Mouse (Mus musculus) myocyte (in vitro differentiated cells): ENCODE data around the gene Ogg1. TPM values are rescaled to one million over a fixed set of nuclear protein-coding genes. Genes with fewer than 3 reads are reported as not detected.
A peak's percentile ranks its signal among the peaks of the same experiment; 100 is the strongest.

Source experiments
- H3K27me3 ChIP-seq: one replicate; pipeline ENCODE4 v1.6.1; 2011; ENCODE audit not compliant: control insufficient read depth, insufficient read depth, insufficient read length
- H3K36me3 ChIP-seq: one replicate; pipeline ENCODE4 v1.6.1; 2011; ENCODE audit not compliant: control insufficient read depth, insufficient read depth
- H3K4me2 ChIP-seq: one replicate; pipeline ENCODE4 v1.6.1; 2011; ENCODE audit warnings: low read depth, control low read depth
- H3K4me3 ChIP-seq: one replicate; pipeline ENCODE4 v1.5.1; 2011; ENCODE audit warnings: mild to moderate bottlenecking, control low read depth, moderate library complexity
- H3K79me2 ChIP-seq: one replicate; pipeline ENCODE4 v1.6.1; 2011; ENCODE audit not compliant: control insufficient read depth, insufficient read depth
- H3ac ChIP-seq: one replicate; pipeline ENCODE4 v1.6.1; 2011; ENCODE audit not compliant: control insufficient read depth, insufficient read length
- CEBPB ChIP-seq: IDR thresholded peaks from 2 replicates; pipeline ENCODE4 v1.6.1; 2011; ENCODE audit warnings: mild to moderate bottlenecking, moderate library complexity; ENCODE audit not compliant: poor library complexity, insufficient read depth, severe bottlenecking
- E2F4 ChIP-seq: IDR thresholded peaks from one replicate; pipeline ENCODE4 v1.6.1; 2011; ENCODE audit warnings: mild to moderate bottlenecking, control low read depth, moderate library complexity; ENCODE audit not compliant: insufficient read depth
- MAX ChIP-seq: IDR thresholded peaks from one replicate; pipeline ENCODE4 v1.6.1; 2011; ENCODE audit warnings: low read depth, mild to moderate bottlenecking, control low read depth
- MYOD1 ChIP-seq, 3 experiments: IDR thresholded peaks; one replicate each; pipeline ENCODE4 v1.6.1; 2011; ENCODE audit warnings: control low read depth in 2 of 3, low read depth in 2 of 3, mild to moderate bottlenecking in 2 of 3, moderate library complexity in 1 of 3; ENCODE audit not compliant: insufficient read length in 2 of 3, control insufficient read depth in 1 of 3
- MYOG ChIP-seq, 3 experiments: IDR thresholded peaks; one replicate each; pipeline ENCODE4 v1.6.1; 2011; ENCODE audit warnings: control low read depth in 2 of 3, low read depth in 2 of 3, mild to moderate bottlenecking in 2 of 3; ENCODE audit not compliant: insufficient read length in 2 of 3, control insufficient read depth in 1 of 3, insufficient read depth in 1 of 3
- POLR2A ChIP-seq: IDR thresholded peaks from one replicate; pipeline ENCODE4 v1.6.1; 2011; ENCODE audit warnings: low read depth, mild to moderate bottlenecking, control low read depth, moderate library complexity; ENCODE audit not compliant: insufficient read length
- POLR2AphosphoS2 ChIP-seq: IDR thresholded peaks from one replicate; pipeline ENCODE4 v1.6.1; 2011; ENCODE audit warnings: low read depth, control low read depth; ENCODE audit not compliant: insufficient read length
- REST ChIP-seq: IDR thresholded peaks from one replicate; pipeline ENCODE4 v1.6.1; 2011; ENCODE audit warnings: mild to moderate bottlenecking, control low read depth, moderate library complexity; ENCODE audit not compliant: insufficient read depth, insufficient read length
- SRF ChIP-seq: IDR thresholded peaks from one replicate; pipeline ENCODE4 v1.6.1; 2011; ENCODE audit warnings: low read depth; ENCODE audit not compliant: control insufficient read depth, insufficient read length
- TCF12 ChIP-seq: IDR thresholded peaks from one replicate; pipeline ENCODE4 v1.6.1; 2011; ENCODE audit warnings: mild to moderate bottlenecking, control low read depth; ENCODE audit not compliant: poor library complexity, insufficient read depth, severe bottlenecking
- TCF3 ChIP-seq: IDR thresholded peaks from one replicate; pipeline ENCODE4 v1.6.1; 2011; ENCODE audit warnings: low read depth, control low read depth; ENCODE audit not compliant: insufficient read length
- USF1 ChIP-seq: IDR thresholded peaks from one replicate; pipeline ENCODE4 v1.6.1; 2011; ENCODE audit warnings: low read depth, mild to moderate bottlenecking, control low read depth, moderate library complexity
- polyA plus RNA-seq: library from polyadenylated mRNA; unstranded; fragments of >200 nt; fragmentation: generic; extraction: Trizol; gene quantifications from one replicate; pipeline ENCODE4 v1.2.1, GENCODE M21; 2012; ENCODE audit warnings: missing spikeins

Gene Ogg1
- polyA plus RNA-seq, 1 experiment, result 11.8 TPM

- peak overlapping the region; percentile 97 for H3K4me2 ChIP-seq
- H3K4me3 ChIP-seq, result peak overlapping the region; percentile 90
- H3K79me2 ChIP-seq, result peaks cover 42% of the 10 kb centered on the region
- peak overlapping the region; percentile 75 for H3ac ChIP-seq
- no peak for TF ChIP-seq E2F4
- no peak for TF ChIP-seq USF1
- no peak for TF ChIP-seq CEBPB
- peak in 1 of 3 experiments; percentile 39 for TF ChIP-seq MYOD1 (IDR thresholded peaks at IDR 0.05; ENCODE audit: control insufficient read depth in 1 of 3, insufficient read length in 2 of 3, low read depth in 2 of 3)
- no peak for TF ChIP-seq TCF12
- TF ChIP-seq REST, result no peak
- no peak for TF ChIP-seq POLR2AphosphoS2
- TF ChIP-seq POLR2A, result peak; percentile 46
- TF ChIP-seq MYOG (IDR thresholded peaks at IDR 0.05; ENCODE audit: control insufficient read depth in 1 of 3, insufficient read depth in 1 of 3, insufficient read length in 2 of 3, low read depth in 2 of 3), result peak in 1 of 3 experiments; percentile 34
- TF ChIP-seq SRF, result peak; percentile 90
- no peak for TF ChIP-seq TCF3
- TF ChIP-seq MAX, result no peak
- H3K27me3 ChIP-seq, result peaks cover 8% of the 10 kb centered on the region
- H3K36me3 ChIP-seq, result peaks cover 5% of the 10 kb centered on the region
Observed at GRCm38 (mm10) chr6:113306322-113306985, 20.3 kb upstream of the Ogg1 start.

GRCm38 (mm10) chr6:113306986-113307349, 19.8 kb upstream of the Ogg1 start, which contains the start of gene Brpf1:
Gene Brpf1 (plus strand): TSS chr6:113307137.
- H3K79me2 ChIP-seq, result peaks cover 47% of the 10 kb centered on the region
- peak within 1 kb of the TSS; percentile 75 for H3ac ChIP-seq
- peaks cover 8% of the 10 kb centered on the region for H3K27me3 ChIP-seq
- TF ChIP-seq POLR2A (peak; percentile 87), REST (peak; percentile 25), TCF3 (no peak), MYOD1 (IDR thresholded peaks at IDR 0.05; ENCODE audit: control insufficient read depth in 1 of 3, insufficient read length in 2 of 3, low read depth in 2 of 3) (peak in 1 of 3 experiments; percentile 27), CEBPB (no peak), POLR2AphosphoS2 (peak; percentile 90)
- peak within 1 kb of the TSS; percentile 97 for H3K4me2 ChIP-seq
- H3K4me3 ChIP-seq, result peak within 1 kb of the TSS; percentile 90
- peaks cover 6% of the 10 kb centered on the region for H3K36me3 ChIP-seq

- peaks cover 8% of the 10 kb centered on the region for H3K27me3 ChIP-seq
- peaks cover 11% of the 10 kb centered on the region for H3K36me3 ChIP-seq
- peak overlapping the region; percentile 75 for H3ac ChIP-seq
- H3K4me2 ChIP-seq, result peak overlapping the region; percentile 93
- H3K4me3 ChIP-seq, result peak overlapping the region; percentile 90
- no peak for TF ChIP-seq REST
- no peak for TF ChIP-seq E2F4
- H3K79me2 ChIP-seq, result peaks cover 53% of the 10 kb centered on the region
Observed at GRCm38 (mm10) chr6:113307481-113308121, 19.2 kb upstream of the Ogg1 start.

- Histone ChIP-seq H3K4me2 (peak overlapping the region; percentile 93), H3K79me2 (peaks cover 59% of the 10 kb centered on the region), H3K36me3 (peaks cover 17% of the 10 kb centered on the region), H3K27me3 (peaks cover 8% of the 10 kb centered on the region), H3ac (peak overlapping the region; percentile 75), H3K4me3 (peak overlapping the region; percentile 90)
- TF ChIP-seq SRF (no peak), TCF12 (no peak), MYOD1 (IDR thresholded peaks at IDR 0.05; ENCODE audit: control insufficient read depth in 1 of 3, insufficient read length in 2 of 3, low read depth in 2 of 3) (peak in 1 of 3 experiments; percentile 1), REST (no peak)
Observed at GRCm38 (mm10) chr6:113308141-113308540, 18.6 kb upstream of the Ogg1 start.

- Histone ChIP-seq H3ac (no peak overlapping the region), H3K4me3 (no peak overlapping the region), H3K79me2 (peaks cover 34% of the 10 kb centered on the region), H3K27me3 (no peaks in the 10 kb centered on the region), H3K36me3 (peaks cover 74% of the 10 kb centered on the region), H3K4me2 (no peak overlapping the region)
- TF ChIP-seq POLR2A, result no peak
- TF ChIP-seq POLR2AphosphoS2, result no peak
- no peak for TF ChIP-seq E2F4
- no peak for TF ChIP-seq MAX
- no peak for TF ChIP-seq SRF
- TF ChIP-seq CEBPB, result no peak
- no peak for TF ChIP-seq TCF3
- TF ChIP-seq MYOD1 (IDR thresholded peaks at IDR 0.05; ENCODE audit: control insufficient read depth in 1 of 3, insufficient read length in 2 of 3, low read depth in 2 of 3), result no peak
- no peak for TF ChIP-seq MYOG (IDR thresholded peaks at IDR 0.05; ENCODE audit: control insufficient read depth in 1 of 3, insufficient read depth in 1 of 3, insufficient read length in 2 of 3, low read depth in 2 of 3)
- TF ChIP-seq USF1, result no peak
- TF ChIP-seq TCF12, result no peak
- no peak for TF ChIP-seq REST
Observed at GRCm38 (mm10) chr6:113315972-113316371, 10.8 kb upstream of the Ogg1 start.
